Mouse (Mus musculus) testis, adult 2 months (tissue): ENCODE measurements around the gene Vmn2r110.

ENCODE experiments used
- CTCF ChIP-seq: fragments of 200-500 bp; IDR thresholded peaks from 2 replicates; pipeline ENCODE4 v1.5.1; 2012; ENCODE audit warnings: low read depth, mild to moderate bottlenecking, inconsistent platforms, low read length, moderate library complexity; ENCODE audit not compliant: control insufficient read depth, insufficient read depth, insufficient replicate concordance
- POLR2A ChIP-seq: fragments of 200-500 bp; IDR thresholded peaks from 2 replicates; pipeline ENCODE4 v1.6.1; 2012; ENCODE audit warnings: low read depth, mild to moderate bottlenecking, inconsistent platforms, low read length, moderate library complexity; ENCODE audit not compliant: control insufficient read depth

GRCm38 (mm10) chr17:20596323-20596722 lies at the start of gene Vmn2r110:
- TF ChIP-seq CTCF (no peak), POLR2A (no peak)
